In genomic region chr11:79140511-79140888, GRCm38 (mm10) we compare ENCODE assay signal across 27 mouse cellular contexts. TPM values are rescaled to one million over a fixed set of nuclear protein-coding genes. Genes with fewer than 3 reads are reported as not detected.
A peak's percentile ranks its signal among the peaks of the same experiment; 100 is the strongest.
DNase-seq lines count a peak whose midpoint lies in the region; ATAC-seq and TF ChIP-seq lines count a peak whose summit lies in the region.
"Had no signal": no experiment of that assay in that cellular context is flagged by ENCODE, and none has a peak within 500 bp of the region (broad histone marks: within the 10 kb centered on the region; RNA-seq: fewer than 3 reads in every experiment).

No protein-coding gene starts in this region.

- H3K4me3 ChIP-seq in heart, embryonic 10.5 days: no peak overlapping the region
- no peak overlapping the region for H3K4me3 ChIP-seq in heart, adult 2 months
- no peak overlapping the region for H3K4me3 ChIP-seq in heart, embryonic 14.5 days (ENCODE audit: control insufficient read depth in 1 of 2, insufficient read depth in 1 of 2, low read depth in 1 of 2, low read length in 2 of 2)
- no peak overlapping the region for H3K4me3 ChIP-seq in layer of hippocampus, adult 2 months
- H3K4me3 ChIP-seq in CH12.LX (replicated peaks in 1 of 3; ENCODE audit: low read depth in 2 of 3, low read length in 2 of 3, poor library complexity in 1 of 3): peak overlapping the region in 1 of 3 experiments; percentile 2
- H3K4me3 ChIP-seq: embryonic facial prominence, embryonic 13.5 days; erythroblast, embryonic 14.5 days; forebrain, embryonic 12.5 days; forebrain, embryonic 15.5 days; hindbrain, embryonic 10.5 days; hindbrain, embryonic 13.5 days; intestine, embryonic 15.5 days had no signal

- intact Hi-C loops in heart, adult 2 months (cut with DNase I): no loop called here

- ATAC-seq in heart, embryonic 14.5 days (ENCODE audit: insufficient number of reproducible peaks, insufficient read depth, low FRiP score, low read depth): no peak
- no peak for ATAC-seq in inflammation-experienced regulatory T-cells, adult 6 months
- ATAC-seq: forebrain, embryonic 15.5 days; intestine, embryonic 15.5 days had no signal

- dilution Hi-C loops in CH12.LX (cut with MboI; ENCODE audit: extremely low pct_ligation_motif_present, extremely low pct_unique_long_range_greater_than_20kb, low sequenced_read_pairs): no loop called here

- in situ Hi-C loops in CH12.LX (cut with MboI; ENCODE audit: low pct_ligation_motif_present, low pct_unique_long_range_greater_than_20kb, low sequenced_read_pairs): loop anchor here (5.0 to 10.0 kb wide), 2 partner anchors 33 to 54 kb away; no protein-coding TSS in a partner anchor

- WGBS in heart, embryonic 10.5 days: 86% methylated on average over 6 of the region's 6 CpGs
- WGBS in heart, adult 2 months: 87% methylated on average over 6 of the region's 6 CpGs
- 84% methylated on average over 6 of the region's 6 CpGs for WGBS in heart, embryonic 14.5 days

- H3K4me1 ChIP-seq in heart, embryonic 10.5 days: peaks cover 64% of the 10 kb centered on the region
- H3K4me1 ChIP-seq in heart, adult 2 months (ENCODE audit: control insufficient read depth, insufficient read depth, low read length): peaks cover 28% of the 10 kb centered on the region
- H3K4me1 ChIP-seq in heart, embryonic 14.5 days (ENCODE audit: control insufficient read depth in 2 of 2, insufficient read depth in 2 of 2, low read length in 2 of 2): peaks cover 30 to 68% of the 10 kb centered on the region in 2 experiments
- H3K4me1 ChIP-seq in CH12.LX (ENCODE audit: control insufficient read depth in 1 of 2, insufficient read depth in 2 of 2): peaks cover 27 to 70% of the 10 kb centered on the region in 2 experiments

- H3K4me2 ChIP-seq in heart, embryonic 14.5 days (ENCODE audit: low read length): no peak overlapping the region
- H3K4me2 ChIP-seq in CH12.LX (ENCODE audit: insufficient read depth, low read depth, poor library complexity, severe bottlenecking): peak overlapping the region; percentile 81
- H3K4me2 ChIP-seq: embryonic facial prominence, embryonic 13.5 days; forebrain, embryonic 12.5 days; forebrain, embryonic 15.5 days; hindbrain, embryonic 13.5 days; intestine, embryonic 15.5 days had no signal

- peaks cover 4% of the 10 kb centered on the region for H3K79me2 ChIP-seq in heart, adult 2 months (replicated peaks; ENCODE audit: control insufficient read depth, insufficient read depth, low read length)
- peaks cover 100% of the 10 kb centered on the region for H3K79me2 ChIP-seq in CH12.LX (replicated peaks; ENCODE audit: control insufficient read depth, extremely low read depth, insufficient read depth, poor library complexity, severe bottlenecking)

- no peak for DNase-seq in heart, embryonic 10.5 days (ENCODE audit: low spot score)
- DNase-seq in heart, adult 2 months: no peak
- DNase-seq in heart, adult 8-10 months (ENCODE audit: low spot score): no peak
- DNase-seq in layer of hippocampus, adult 2 months (ENCODE audit: low spot score in 2 of 2): no peak
- no peak for DNase-seq in layer of hippocampus, adult 11-12 months (ENCODE audit: low spot score)
- no peak for DNase-seq in CH12.LX (ENCODE audit: extremely low read depth)
- DNase-seq: adrenal gland, adult 2 months; adrenal gland, postnatal 14 days; B cell, adult 2 months; cerebellum, adult 11-12 months; cerebellum, adult 8-10 months; cerebellum, postnatal 10 days; cerebellum, postnatal 36 days; embryo, embryonic 11 days; gastrocnemius, postnatal 25 days; kidney, adult 11 months; kidney, adult 8-10 months had no signal

- H3K27ac ChIP-seq in heart, embryonic 10.5 days: peak overlapping the region; percentile 72; the same call in 1 of the 2 replicates
- no peak overlapping the region for H3K27ac ChIP-seq in heart, adult 2 months
- H3K27ac ChIP-seq in heart, embryonic 14.5 days (replicated peaks in 1 of 2; ENCODE audit: control insufficient read depth in 1 of 2, insufficient read depth in 1 of 2, low read depth in 2 of 2, low read length in 2 of 2): peak overlapping the region; percentile 37 to 72; a peak in 3 of 4 replicates
- peak overlapping the region; percentile 69; the same call in 1 of the 2 replicates for H3K27ac ChIP-seq in layer of hippocampus, adult 2 months
- H3K27ac ChIP-seq in CH12.LX (ENCODE audit: insufficient read depth, low read depth): peak overlapping the region; percentile 72
- H3K27ac ChIP-seq: embryonic facial prominence, embryonic 10.5 days; embryonic facial prominence, embryonic 13.5 days; forebrain, embryonic 15.5 days; hindbrain, embryonic 13.5 days; intestine, embryonic 15.5 days had no signal

- TF ChIP-seq EP300 in heart, adult 2 months (IDR thresholded peaks at IDR 0.05; ENCODE audit: insufficient read depth, low read depth, low read length): no peak
- TF ChIP-seq EP300 in CH12.LX (IDR thresholded peaks at IDR 0.05; ENCODE audit: low read length): no peak

- no peaks in the 10 kb centered on the region for H3K9me3 ChIP-seq in heart, embryonic 10.5 days
- no peaks in the 10 kb centered on the region for H3K9me3 ChIP-seq in heart, embryonic 14.5 days (ENCODE audit: control insufficient read depth, low read length)
- peaks cover 11% of the 10 kb centered on the region for H3K9me3 ChIP-seq in CH12.LX (replicated peaks; ENCODE audit: low read length)
- H3K9me3 ChIP-seq: embryonic facial prominence, embryonic 10.5 days; embryonic facial prominence, embryonic 13.5 days; forebrain, embryonic 12.5 days; forebrain, embryonic 15.5 days; hindbrain, embryonic 10.5 days; hindbrain, embryonic 13.5 days; intestine, embryonic 15.5 days had no signal

- TF ChIP-seq RAD21 in CH12.LX (IDR thresholded peaks at IDR 0.05; ENCODE audit: low read depth, low read length): no peak

- no peak overlapping the region for H3K9ac ChIP-seq in heart, adult 2 months (ENCODE audit: low read depth, low read length)
- H3K9ac ChIP-seq in heart, embryonic 14.5 days (ENCODE audit: low read length): no peak overlapping the region
- H3K9ac ChIP-seq in CH12.LX (ENCODE audit: insufficient read depth, low read depth): peak overlapping the region; percentile 91
- H3K9ac ChIP-seq: embryonic facial prominence, embryonic 13.5 days; forebrain, embryonic 12.5 days; forebrain, embryonic 15.5 days; hindbrain, embryonic 13.5 days; intestine, embryonic 15.5 days had no signal

- H3K27me3 ChIP-seq in heart, embryonic 10.5 days (ENCODE audit: insufficient read depth, poor library complexity, severe bottlenecking): no peaks in the 10 kb centered on the region
- no peaks in the 10 kb centered on the region for H3K27me3 ChIP-seq in heart, adult 2 months (ENCODE audit: control insufficient read depth, insufficient read depth, low read length)
- no peaks in the 10 kb centered on the region for H3K27me3 ChIP-seq in heart, embryonic 14.5 days (ENCODE audit: control insufficient read depth, insufficient read depth, low read length)
- no peaks in the 10 kb centered on the region for H3K27me3 ChIP-seq in CH12.LX (replicated peaks)
- H3K27me3 ChIP-seq: embryonic facial prominence, embryonic 13.5 days; forebrain, embryonic 12.5 days; forebrain, embryonic 15.5 days; hindbrain, embryonic 13.5 days; intestine, embryonic 15.5 days had no signal

- TF ChIP-seq CTCF in heart, adult 2 months (IDR thresholded peaks at IDR 0.05): no peak
- TF ChIP-seq CTCF in layer of hippocampus, adult 2 months (conservative IDR thresholded peaks at IDR 0.05): peak; percentile 28; the same call in 1 of the 2 replicates
- TF ChIP-seq CTCF in CH12.LX (conservative IDR thresholded peaks at IDR 0.05 in 1 of 2, IDR thresholded peaks at IDR 0.05 in 1 of 2; ENCODE audit: low read depth in 2 of 2, low read length in 2 of 2): no peak

- no peak for TF ChIP-seq POLR2A in heart, adult 2 months (IDR thresholded peaks at IDR 0.05; ENCODE audit: insufficient read depth, low read depth, low read length)
- no peak for TF ChIP-seq POLR2A in CH12.LX (IDR thresholded peaks at IDR 0.05; ENCODE audit: low read depth, low read length)

- H3K36me3 ChIP-seq in heart, embryonic 10.5 days: 0 out of 2 replicates have a peak, but pooled peaks cover 3% of the 10 kb centered on the region
- no peaks in the 10 kb centered on the region; the same call in 1 of the 2 replicates for H3K36me3 ChIP-seq in heart, adult 2 months (ENCODE audit: control insufficient read depth, insufficient read depth, low read length)
- no peaks in the 10 kb centered on the region for H3K36me3 ChIP-seq in heart, embryonic 14.5 days (ENCODE audit: control insufficient read depth, insufficient read depth, low read length)
- peaks cover 9 to 58% of the 10 kb centered on the region in 2 experiments for H3K36me3 ChIP-seq in CH12.LX (replicated peaks in 1 of 2; ENCODE audit: control insufficient read depth in 1 of 2, insufficient read depth in 1 of 2, low read length in 1 of 2)
- H3K36me3 ChIP-seq: embryonic facial prominence, embryonic 10.5 days; embryonic facial prominence, embryonic 13.5 days; forebrain, embryonic 12.5 days; forebrain, embryonic 15.5 days; hindbrain, embryonic 10.5 days; hindbrain, embryonic 13.5 days; intestine, embryonic 15.5 days had no signal

TF ChIP-seq in CH12.LX, 34 proteins besides CTCF, POLR2A, EP300 and RAD21:
- peak; percentile 71; the same call in 1 of the 2 replicates for TF ChIP-seq MYC (IDR thresholded peaks at IDR 0.05; ENCODE audit: low read depth, low read length)
- peak; percentile 60; the same call in 1 of the 2 replicates for TF ChIP-seq MXI1 (IDR thresholded peaks at IDR 0.05; ENCODE audit: low read depth, low read length)
- TF ChIP-seq PAX5 (IDR thresholded peaks at IDR 0.05; ENCODE audit: low read length): no peak

RNA-seq across cellular contexts. Expression of gene Ksr1, which starts 5.7 kb away (rescaled TPM):
- 1.9 and 3.3 TPM in 2 replicates for polyA plus RNA-seq in heart, embryonic 10.5 days (2016; fragmentation: Nextera tagmentation; extraction: Ambion mirVana)
- total RNA-seq in heart, adult 2 months (2021): 1 to 10 TPM; 5.1 to 7.0 TPM
- 6.7 and 7.8 TPM in 2 replicates for polyA plus RNA-seq in heart, adult 2 months (2012; rRNA removed)
- 4.3 and 5.8 TPM in 2 replicates for polyA plus RNA-seq in heart, embryonic 14.5 days (2014; fragmentation: Nextera tagmentation; extraction: Ambion mirVana)
- total RNA-seq in heart, adult 8-10 months (2022): 1 to 10 TPM; 5.9 to 8.2 (median 6.5) TPM
- total RNA-seq in layer of hippocampus, adult 2 months (2021): 100 to 1,000 TPM; 230 to 231 TPM
- 63.8 and 73.1 TPM in 2 replicates for total RNA-seq in CH12.LX (2012; rRNA removed)
- 21.3 and 22.5 TPM in 2 replicates for total RNA-seq in CH12.LX (2014; rRNA removed)
- 48.9 and 61.2 TPM in 2 replicates for polyA plus RNA-seq in CH12.LX (2012; ENCODE audit: insufficient read length, low read depth)
- polyA plus RNA-seq in inflammation-experienced regulatory T-cells, adult 6 months (2017; shearing (Covaris generic)): 1 to 10 TPM; 3.6 to 4.6 (median 3.9) TPM
